Mouse (Mus musculus) brain, embryonic 18.5 days (tissue): ENCODE measurements at regions not wholly inside any gene's neighbourhood (a gene's known extent, or its start where the extent isn't known, plus 50 kb on each side); places are given as distances from the start of the nearest gene placed in this dataset.

ENCODE experiments used
- DNase-seq: peaks from one replicate; pipeline ENCODE4 v3.0.0-alpha.2; 2012; ENCODE audit warnings: low read depth, low spot score

DNA sequence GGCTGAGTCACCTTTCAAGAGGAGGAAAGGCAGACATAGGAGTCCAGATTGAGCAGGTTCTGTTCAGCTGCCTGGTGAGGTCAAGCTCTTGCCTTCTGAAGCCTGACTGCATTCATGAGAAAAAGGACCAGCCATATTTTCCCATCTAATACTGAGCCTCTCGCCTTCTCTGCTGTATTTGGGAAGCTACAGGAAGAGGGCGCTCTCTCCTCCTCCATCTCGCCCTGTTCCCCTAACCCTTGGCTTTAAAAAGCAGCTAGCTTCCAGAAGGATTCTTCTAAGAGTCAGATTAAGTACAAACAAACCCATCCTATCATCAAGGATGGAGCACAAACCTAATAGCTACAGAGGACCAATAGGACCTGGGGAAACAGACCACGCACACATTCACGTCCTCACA lies 98.3 kb downstream of the Foxb1 start:
- no peak for DNase-seq

GRCm38 (mm10) chr9:69658276-69658675 lies 102.5 kb downstream of the Foxb1 start:
- no peak for DNase-seq

GRCm38 (mm10) chr9:69656053-69656452 lies 104.7 kb downstream of the Foxb1 start:
- DNase-seq = no peak

GRCm38 (mm10) chr9:69652106-69652505 lies 108.6 kb downstream of the Foxb1 start:
- DNase-seq = no peak

DNA sequence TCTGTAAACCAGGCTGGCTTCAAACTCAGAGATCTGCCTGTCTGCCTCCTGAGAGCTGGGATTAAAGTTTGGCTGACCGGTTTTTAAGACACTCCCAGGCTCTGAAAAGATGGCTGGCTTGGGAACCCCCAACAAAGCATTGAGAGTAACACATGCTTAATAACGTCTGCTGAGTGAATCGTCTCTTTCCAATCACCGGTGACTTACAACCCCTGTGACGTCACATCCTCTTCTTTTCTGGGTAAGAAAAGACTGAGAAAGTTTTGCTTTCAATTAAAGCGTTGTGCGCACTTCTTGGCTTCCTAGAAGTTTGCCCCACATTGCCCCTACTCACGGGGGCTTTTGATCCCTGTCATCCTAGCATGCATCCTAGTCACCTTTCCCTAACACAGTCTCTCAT lies 109.1 kb downstream of the Foxb1 start:
- no peak for DNase-seq

- DNase-seq = no peak
These were observed 118.1 kb downstream of the Foxb1 start for GRCm38 (mm10) chr9:69642591-69642990.

DNA sequence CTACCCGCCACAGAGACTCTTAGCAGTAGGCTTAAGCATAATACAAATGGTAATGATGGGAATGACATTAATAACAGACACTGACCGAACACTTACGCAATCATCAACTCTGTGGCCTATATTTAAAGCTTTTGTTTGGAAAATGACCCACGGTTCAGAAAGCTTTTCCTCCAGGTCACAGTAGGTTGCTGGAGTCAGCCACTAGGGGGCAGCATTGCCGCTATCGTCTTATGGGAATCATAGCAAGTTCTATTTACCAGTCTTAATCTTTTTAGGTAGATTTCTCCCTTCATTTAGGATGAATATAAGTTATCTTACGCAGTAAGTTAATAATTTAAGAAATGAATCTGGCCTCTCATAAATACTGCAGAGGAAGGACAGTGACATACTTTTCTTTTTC lies 137.4 kb downstream of the Foxb1 start:
- peak; percentile 24 for DNase-seq

DNA sequence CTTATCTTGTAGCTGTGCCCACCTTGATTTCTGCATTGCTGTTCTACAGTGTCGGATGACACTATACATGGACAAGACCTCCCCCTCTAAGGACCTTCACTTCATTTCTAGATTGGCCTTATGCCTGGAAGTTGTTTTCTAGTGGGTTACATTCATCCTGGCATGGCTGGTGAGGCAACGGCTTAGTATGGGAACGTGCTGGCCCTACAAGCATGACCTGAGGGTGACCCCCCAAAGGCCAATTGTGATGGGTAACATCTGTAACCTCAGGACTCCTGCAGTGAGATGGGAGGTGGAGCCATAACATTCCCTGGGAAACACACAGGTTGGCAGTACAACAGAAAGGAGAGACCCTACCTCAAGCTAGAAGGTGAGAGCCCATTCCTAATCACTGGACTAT lies 139.7 kb downstream of the Foxb1 start:
- no peak for DNase-seq

DNA sequence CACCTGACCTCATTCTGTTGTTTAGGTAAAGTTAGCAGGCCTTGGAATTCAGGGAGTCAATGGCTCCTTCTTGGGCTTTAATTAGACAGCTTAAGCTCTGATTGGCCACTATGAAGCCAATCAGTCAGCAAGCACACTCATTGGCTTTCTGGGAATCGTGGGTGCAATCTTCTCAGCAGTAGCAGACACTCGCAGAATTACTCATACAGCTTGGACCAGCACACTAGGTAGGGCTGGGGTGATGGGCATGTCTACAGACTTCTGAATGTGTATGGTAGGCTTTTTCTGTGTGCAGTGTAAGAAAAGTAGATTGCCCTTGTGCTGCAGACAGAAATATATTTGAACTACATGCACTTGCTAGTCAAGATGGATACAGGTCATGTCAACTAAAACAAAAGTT lies 143.4 kb downstream of the Foxb1 start:
- DNase-seq = no peak

- DNase-seq = no peak
These were observed 144.1 kb downstream of the Anxa2 start for GRCm38 (mm10) chr9:69597472-69597871.

GRCm38 (mm10) chr9:69592329-69593062 lies 139.1 kb downstream of the Anxa2 start:
- DNase-seq = peak; percentile 8

DNA sequence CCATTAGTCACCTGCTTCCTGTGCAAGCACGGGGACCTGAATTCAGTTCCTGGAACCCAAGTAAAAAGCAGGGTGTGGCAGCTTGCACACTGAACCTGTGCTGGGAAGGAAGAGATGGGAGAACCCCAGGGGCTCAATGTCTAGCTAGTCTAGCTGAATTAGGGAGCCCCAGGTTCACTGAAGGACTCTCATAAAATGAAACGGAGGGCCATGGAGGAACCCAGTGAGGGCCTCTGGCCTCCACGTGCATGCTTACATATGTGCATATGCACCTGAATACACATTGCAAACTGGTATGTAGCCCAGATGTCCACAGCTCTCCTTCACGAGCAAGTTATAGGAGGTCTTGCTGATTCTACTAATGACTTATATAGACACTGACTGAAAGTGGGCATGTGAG lies 135.4 kb downstream of the Anxa2 start:
- no peak for DNase-seq

GRCm38 (mm10) chr9:69587096-69587495 lies 133.7 kb downstream of the Anxa2 start:
- no peak for DNase-seq

DNA sequence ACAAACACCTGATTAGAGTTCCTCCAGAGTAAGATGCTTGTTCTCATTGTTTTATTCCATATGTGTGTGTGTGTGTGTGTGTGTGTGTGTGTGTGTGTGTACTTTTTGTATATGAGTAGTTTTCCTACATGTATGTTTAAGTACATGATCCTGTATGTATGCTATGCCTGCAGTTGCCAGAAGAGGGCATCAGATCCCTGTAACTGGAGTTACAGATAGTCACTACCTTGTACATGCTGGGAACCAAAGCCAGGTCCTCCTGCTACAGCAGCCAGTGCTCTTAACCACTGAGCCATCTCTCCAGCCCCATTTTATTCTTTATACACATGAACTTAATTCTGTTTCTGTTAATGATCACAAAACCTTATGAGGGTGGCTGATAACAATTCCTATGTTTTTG lies 127.8 kb downstream of the Anxa2 start:
- no peak for DNase-seq

- no peak for DNase-seq
These were observed 124.4 kb downstream of the Anxa2 start for GRCm38 (mm10) chr9:69577661-69578405.

DNA sequence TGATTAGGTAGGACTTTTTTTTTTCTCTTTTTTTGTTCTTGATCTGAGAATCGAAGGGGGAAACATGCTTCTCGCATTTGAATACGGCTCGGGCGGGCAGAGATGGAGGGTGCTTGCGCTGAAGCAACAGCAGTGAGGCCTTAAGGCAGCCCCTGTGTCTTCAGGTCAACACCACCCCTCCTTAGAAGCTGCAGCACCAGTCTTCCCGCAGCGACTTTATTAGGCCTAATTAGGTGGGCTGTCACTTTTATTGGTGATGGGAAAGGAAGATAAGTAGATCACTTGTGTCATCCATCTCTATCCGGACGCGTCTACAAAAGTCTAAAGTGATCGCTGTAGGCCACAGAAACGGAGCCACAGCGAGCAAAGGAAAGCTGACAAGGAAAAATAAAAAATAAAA lies 122.0 kb downstream of the Anxa2 start:
- no peak for DNase-seq

- DNase-seq = no peak
These were observed 115.3 kb downstream of the Anxa2 start for GRCm38 (mm10) chr9:69568631-69569230.

- no peak for DNase-seq
These were observed 114.8 kb downstream of the Anxa2 start for GRCm38 (mm10) chr9:69568222-69568621.

DNA sequence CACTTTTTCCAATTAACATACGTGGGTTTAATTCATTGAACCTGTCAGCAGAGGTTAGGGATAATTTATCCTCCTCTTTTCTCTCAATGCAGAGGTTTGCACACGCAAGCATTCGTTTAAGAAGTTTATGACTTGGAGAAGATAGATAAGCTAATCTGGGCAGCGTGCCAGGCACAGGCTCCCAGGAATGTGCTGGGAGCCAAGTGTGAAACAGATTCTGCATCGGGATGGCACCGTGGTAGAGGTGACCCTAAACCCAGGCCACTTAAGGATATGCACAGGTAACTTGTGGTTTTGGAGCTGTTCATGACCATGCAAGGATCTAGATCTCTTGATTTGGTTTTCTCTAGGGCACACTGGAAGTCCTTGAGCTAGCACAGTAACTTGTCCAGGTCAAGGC lies 113.6 kb downstream of the Anxa2 start:
- no peak for DNase-seq

DNA sequence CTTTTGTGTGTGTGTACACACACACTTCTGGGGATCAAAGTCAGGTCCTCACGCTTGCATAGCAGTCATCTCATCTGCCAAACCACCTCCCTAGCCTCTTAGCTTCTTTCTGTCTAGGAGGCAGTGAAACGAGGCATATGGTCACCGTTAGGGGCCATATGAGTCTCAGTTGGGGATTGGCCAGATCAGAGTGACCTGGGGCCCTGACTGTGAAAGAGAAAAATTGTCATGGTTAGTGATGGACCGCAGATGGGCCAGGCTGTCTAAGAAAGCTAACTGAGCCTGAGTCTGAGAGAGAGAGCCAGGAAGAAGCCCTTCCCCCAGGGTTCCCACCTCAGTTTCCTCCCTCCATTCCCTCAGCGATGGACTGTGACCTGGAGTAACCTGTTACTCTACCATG lies 89.8 kb downstream of the Anxa2 start:
- no peak for DNase-seq
